Mouse (Mus musculus) brain, embryonic 18.5 days (tissue): ENCODE measurements at regions not wholly inside any gene's neighbourhood (a gene's known extent, or its start where the extent isn't known, plus 50 kb on each side); places are given as distances from the start of the nearest gene placed in this dataset.

ENCODE experiments used
- DNase-seq: peaks from one replicate; pipeline ENCODE4 v3.0.0-alpha.2; 2012; ENCODE audit warnings: low read depth, low spot score

GRCm38 (mm10) chr3:101694311-101694710, 89.8 kb upstream of the Atp1a1 start:
- no peak for DNase-seq

GRCm38 (mm10) chr3:101691937-101692604, 87.6 kb upstream of the Atp1a1 start:
- no peak for DNase-seq

- DNase-seq, result no peak
These were observed 86.3 kb upstream of the Atp1a1 start for GRCm38 (mm10) chr3:101690779-101691178.

- no peak for DNase-seq
These were observed 85.7 kb upstream of the Atp1a1 start for GRCm38 (mm10) chr3:101690222-101690621.

- DNase-seq, result no peak
These were observed 80.7 kb upstream of the Atp1a1 start for GRCm38 (mm10) chr3:101685203-101685602.

- no peak for DNase-seq
These were observed 68.5 kb upstream of the Atp1a1 start for GRCm38 (mm10) chr3:101672943-101673342.

- no peak for DNase-seq
These were observed 66.1 kb upstream of the Atp1a1 start for GRCm38 (mm10) chr3:101670561-101671001.

- no peak for DNase-seq
These were observed 65.3 kb upstream of the Atp1a1 start for GRCm38 (mm10) chr3:101669743-101670142.

GRCm38 (mm10) chr3:101667767-101668387, 63.4 kb upstream of the Atp1a1 start:
- DNase-seq, result no peak

- DNase-seq, result no peak
These were observed 62.7 kb upstream of the Atp1a1 start for GRCm38 (mm10) chr3:101667186-101667585.

- DNase-seq, result no peak
These were observed 62.1 kb upstream of the Atp1a1 start for GRCm38 (mm10) chr3:101666583-101666982.

GRCm38 (mm10) chr3:101661184-101661992, 56.9 kb upstream of the Atp1a1 start:
- DNase-seq, result peak; percentile 66

- no peak for DNase-seq
These were observed 56.2 kb upstream of the Atp1a1 start for GRCm38 (mm10) chr3:101660635-101661034.

- DNase-seq, result no peak
These were observed 55.7 kb upstream of the Atp1a1 start for GRCm38 (mm10) chr3:101660176-101660575.

- no peak for DNase-seq
These were observed 53.5 kb upstream of the Atp1a1 start for GRCm38 (mm10) chr3:101657979-101658378.

GRCm38 (mm10) chr3:101654720-101655119, 50.2 kb upstream of the Atp1a1 start:
- DNase-seq, result no peak
